Mouse (Mus musculus) c-Kit-positive CD71-positive TER-119-negative erythroid progenitor cells, embryonic 14.5 days (primary cell): Measurements from ENCODE around the gene Ilf3.
A peak's percentile ranks its signal among the peaks of the same experiment; 100 is the strongest.
"Not testable (repeated sequence)": the region's sequence is repeated elsewhere in the genome, so short reads cannot be mapped to it uniquely, and the experiment has no call there.

Experiments
- DNase-seq: peaks from one replicate; pipeline ENCODE4 v3.0.0-alpha.2; 2013; ENCODE audit warnings: low read depth

The Ilf3 gene

DNA sequence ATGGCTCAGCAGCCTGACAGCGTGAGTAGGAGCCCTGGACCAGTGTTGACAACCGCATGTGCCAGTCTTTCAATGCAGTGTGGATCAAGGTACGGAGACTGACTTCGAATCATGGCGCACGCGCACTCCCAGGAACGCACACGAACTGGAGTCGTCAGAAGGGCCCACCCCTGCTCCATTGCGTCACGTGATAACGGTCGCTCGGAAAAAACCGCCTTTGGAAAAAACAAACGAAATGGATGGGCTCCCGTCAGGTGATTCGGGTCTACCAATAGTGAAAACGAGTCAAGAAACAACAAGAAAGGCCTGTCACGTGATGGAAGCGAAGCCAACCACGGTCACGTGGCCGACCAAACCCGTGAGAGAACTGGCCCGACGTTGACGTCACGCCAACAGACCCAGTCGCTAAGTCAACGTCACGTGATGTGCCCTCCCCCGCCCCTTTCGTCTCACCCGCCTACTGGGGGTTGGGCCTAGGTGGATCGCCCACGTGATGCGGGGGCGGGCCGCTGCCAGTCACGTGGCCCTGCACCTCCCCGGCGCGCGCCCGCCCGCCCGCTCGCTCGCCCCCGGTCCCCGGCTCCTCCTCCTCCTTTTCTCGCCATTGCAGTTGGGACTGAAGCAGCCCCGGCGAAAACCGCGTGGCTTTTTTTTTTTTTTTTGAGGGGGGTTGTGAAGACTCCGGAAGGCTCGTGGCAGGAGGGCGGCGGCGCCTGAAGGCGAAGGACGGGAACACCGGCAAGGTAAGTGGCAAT, at the start of gene Ilf3:
Gene Ilf3 (plus strand): TSS at position 515 of the 755 bp plus-strand sequence.
- peak; percentile 99 for DNase-seq

DNA sequence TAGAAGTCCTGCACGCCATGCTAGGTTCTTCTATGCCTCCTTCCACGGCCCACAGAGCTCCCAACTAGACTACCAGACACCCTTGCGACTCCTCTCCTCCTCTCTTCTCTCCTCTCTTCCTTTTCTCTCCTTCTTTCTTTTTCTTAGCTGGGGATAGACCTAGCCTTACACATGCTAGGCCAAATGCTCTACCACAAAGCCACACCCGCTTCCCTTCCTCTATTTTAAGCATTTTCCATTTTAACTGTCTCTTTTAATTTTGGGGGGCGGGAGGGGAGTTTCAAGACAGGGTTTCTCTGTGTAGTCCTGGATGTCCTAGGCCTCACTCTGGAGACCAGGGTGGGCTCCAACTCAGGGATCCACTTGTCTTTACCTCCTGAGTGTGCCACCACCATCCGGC, 48.9 kb upstream of the Ilf3 start:
- DNase-seq: no peak

DNA sequence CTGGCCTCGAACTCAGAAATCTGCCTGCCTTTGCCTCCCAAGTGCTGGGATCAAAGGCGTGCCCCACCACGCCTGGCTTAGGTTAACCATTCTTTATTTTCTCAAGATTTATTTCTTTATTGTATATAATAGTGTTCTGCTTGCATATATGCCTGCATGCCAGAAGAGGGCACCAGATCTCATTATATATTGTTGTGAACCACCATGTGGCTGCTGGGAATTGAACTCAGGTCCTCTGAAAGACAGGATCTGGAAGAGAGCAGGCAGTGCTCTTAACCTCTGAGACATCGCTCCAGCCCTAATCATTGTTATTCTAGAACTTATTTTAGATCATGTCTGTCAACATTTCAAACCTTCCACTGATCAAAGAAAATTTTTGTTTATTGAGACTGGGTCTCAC, 48.2 kb upstream of the Ilf3 start:
- DNase-seq: no peak

DNA sequence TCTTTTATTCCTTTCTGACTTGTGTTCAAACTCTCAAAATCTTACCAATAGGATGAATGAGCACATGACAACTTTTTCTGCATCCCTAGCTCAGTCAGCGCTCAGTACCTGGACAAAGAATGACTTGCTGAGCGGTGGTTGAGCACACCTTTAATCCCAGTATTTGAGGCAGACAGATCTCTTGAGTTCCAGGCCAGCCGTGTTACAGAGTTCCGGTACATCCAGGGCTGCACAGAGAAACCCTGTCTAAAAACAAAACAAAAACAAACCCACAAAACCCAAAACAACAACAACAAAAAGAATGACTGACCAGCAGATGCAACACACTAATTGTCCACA, 47.4 kb upstream of the Ilf3 start:
- no peak for DNase-seq

DNA sequence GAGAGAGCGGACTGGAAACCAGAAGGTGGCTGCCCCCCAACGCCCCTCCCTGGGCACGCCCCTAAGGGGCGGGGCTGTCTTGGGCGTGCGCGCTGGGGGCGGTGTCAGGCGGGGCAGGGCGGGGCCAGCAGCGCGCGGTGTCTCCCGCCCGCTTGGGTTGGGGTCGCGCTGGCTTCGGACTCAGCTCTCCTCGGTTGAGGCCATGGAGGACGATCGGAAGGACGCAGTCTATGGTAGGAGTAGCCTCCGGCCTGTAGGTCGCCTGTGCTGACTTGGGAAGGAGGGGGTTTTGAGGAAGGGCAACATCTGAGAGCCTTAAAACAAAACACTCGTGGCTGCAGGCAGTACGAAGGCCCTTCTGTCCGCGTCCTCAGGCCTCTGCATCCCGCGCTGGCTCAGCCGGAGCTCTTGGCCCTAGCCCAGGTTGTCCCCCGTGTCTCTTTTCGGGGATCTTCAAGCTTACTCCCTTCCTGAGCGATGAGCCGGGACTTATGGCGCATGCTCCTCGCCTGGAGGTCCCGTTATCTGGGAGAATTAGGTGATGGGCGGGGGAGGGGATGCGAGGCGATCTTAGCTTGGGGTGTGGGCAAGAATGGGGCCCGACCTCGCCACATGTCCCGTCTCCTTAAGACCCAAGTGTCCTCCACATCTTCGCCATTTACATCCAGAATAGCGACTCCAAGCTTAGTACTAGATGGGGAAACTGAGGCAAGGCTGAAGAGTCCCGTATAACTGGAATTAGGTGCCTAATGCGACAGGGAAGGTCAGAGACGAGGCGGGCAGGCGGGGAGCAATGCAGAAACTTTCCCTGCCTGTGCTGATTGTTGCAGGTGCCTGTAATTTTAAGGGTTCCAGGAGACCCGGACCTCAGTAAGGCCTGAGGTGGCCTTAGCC, 46.8 kb upstream of the Ilf3 start, which contains the start of gene Slc44a2:
Gene Slc44a2 (plus strand): TSS at position 80 of the 894 bp plus-strand sequence.
- DNase-seq: peak; percentile 74

DNA sequence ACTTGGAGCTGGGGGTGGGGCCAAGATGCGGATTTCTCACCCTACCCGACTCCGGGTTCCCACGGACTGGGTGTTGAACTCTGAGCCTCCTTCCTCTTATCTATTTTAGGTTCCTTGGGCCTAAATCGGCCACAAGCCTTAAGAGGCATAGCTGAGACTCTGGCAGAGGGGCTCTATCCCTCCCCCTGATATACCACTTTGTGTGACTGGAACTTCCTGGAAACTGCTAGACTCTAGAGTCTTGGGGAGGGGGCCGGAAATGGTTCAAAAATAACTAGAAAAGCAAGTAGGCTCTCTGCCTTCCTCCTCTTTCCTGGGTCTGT, 46.2 kb upstream of the Ilf3 start:
- peak; percentile 42 for DNase-seq

DNA sequence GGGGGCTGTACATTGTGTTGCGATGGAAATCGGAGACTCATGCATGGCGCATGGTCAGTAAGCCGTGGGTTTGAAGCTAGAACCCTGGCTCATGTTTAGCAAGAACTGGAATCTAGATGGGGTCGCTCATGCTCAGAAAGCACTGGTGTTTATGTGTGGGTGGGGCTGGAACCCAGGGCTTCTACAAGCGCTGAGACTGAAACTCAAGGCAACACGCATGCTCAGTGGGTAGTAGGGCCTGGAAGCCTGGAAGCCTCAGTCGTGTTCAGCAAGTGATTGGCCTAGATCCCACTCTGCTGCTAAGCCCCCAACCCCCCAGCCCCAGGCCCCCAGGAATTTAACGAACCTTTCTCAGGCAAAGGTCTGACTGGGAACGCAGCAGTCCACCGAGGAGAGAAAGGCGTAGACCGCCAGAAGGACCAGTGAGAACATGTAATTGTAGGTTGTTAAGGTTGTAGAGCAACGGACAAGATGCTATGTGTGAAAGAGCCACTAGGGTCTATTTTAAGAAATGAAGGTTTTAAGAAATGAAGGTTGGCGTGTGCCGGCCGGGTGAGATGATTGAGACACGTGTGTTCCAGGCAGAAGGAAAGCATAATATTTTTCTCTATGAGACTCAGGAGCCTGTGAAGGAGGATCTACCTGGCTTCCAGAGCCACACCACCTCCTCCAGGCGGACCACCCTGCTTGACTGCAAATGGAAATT, 45.3 kb upstream of the Ilf3 start:
- DNase-seq: no peak

DNA sequence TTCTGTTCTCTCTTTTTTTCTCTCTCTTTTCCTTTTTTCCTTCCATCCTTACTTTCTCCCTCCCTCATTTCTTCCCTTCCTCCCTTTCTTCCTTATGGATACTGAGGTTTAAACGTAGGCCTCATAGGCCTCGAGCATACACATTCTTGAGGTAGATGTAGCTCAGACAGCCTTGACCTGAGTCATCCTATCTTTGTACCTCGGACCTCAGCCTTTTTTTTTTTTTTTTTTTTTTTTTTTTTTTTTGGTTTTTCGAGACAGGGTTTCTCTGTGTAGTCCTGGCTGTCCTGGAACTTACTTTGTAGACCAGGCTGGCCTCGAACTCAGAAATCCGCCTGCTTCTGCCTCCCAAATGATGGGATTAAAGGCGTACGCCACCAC, 44.8 kb upstream of the Ilf3 start:
- DNase-seq: not testable (repeated sequence)

DNA sequence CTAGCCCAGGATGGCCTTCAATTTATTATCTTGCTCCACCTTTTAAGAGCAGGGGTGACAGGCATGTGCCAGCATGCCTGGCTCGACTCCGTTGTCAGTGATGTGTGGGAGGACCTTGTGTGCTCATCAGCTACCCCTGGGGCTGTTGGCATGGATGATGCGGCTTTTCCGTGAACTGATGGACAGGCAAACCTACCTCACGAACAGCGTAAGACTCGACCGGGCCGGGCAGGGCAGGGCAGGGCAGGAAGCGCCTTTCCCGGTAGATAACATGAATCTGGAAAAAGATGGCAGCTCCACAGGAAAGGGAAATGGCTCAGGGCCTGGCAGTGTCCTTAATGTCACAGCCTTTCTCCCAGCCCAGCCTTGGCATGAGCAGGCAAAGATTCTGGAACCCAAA, 43.4 kb upstream of the Ilf3 start:
- no peak for DNase-seq

DNA sequence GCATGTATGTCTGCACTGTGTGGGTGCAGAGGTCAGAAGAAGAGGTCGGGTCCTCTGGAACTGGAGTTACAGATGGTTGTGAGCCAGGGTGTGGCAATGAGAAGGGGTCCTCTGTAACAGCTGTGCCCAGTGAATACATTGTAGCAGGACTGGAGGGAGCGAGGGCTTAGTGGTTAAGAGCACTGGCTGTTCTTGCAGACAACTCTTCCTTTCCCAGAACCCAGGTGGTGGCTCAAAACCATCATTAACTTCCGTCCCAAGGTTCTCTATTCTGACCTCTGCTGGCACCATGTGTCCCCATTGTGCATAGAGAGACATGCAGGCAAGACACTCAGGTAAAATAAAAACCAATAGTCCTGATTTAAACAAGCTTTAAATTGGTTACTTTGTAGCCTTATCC, 40.1 kb upstream of the Ilf3 start:
- no peak for DNase-seq

DNA sequence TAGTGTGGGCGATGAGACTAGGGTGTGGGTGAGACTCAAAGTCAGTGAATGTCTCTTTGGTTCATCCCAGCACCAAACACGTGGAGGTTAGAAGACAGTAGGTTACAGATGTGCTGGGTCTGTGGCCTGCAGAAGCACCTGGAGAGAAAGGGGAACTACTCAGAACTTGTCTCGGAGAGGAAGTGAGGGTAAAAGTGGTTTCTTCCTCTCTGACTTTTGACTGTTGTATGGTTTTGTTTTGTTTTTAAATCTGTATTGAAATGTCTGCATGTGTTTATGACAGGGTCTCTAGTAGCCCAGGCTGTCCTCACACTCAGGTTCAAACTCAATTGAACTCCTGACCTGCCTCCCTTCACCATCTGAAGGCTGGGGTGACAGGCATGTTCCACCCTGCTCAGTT, 39.6 kb upstream of the Ilf3 start:
- DNase-seq: no peak

DNA sequence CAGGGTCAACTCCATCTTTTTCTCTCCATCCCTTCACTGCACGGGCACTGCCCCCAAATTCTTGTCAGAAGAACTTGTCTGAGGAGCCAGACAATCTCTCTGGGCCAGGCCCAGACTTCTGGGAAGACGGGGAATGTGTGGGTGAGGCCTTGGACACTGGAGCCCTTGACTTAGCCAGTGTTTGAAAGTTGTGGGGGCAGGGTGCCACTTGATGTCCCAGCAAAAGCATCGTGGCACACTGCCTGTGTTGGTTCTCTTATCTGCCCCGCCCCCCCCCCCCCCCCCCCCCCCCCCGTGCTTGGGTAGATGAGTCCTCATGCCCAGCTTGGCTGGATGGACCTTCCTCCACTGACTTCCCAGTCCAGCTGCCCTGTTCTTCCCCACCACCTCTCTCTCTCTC, 38.6 kb upstream of the Ilf3 start:
- no peak for DNase-seq

DNA sequence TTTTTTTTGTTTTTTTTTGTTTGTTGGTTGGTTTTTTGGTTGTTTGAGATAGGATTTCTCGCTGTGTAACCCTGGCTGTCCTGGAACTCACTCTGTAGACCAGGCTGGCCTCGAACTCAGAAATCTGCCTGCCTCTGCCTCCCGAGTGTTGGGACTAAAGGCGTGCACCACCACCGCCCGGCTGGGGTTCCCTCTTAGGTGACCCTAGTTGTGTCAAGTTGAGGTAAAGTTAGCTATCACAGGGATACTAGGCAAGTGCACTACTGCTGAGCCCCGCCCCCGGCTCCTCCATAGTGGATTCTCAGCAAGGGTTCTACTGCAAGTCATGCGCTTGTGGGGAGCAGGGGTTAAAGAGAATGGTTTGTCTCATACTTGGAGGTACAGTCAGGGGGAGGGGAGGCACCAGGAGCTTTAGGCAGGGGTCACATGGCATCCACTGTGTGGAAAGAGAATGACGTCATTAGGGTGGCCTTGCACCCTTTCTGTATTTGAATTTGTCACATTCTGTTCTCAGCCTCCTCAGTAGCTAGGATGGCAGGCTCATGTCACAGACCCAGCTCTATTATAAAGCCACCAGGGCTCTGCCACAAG, 37.9 kb upstream of the Ilf3 start:
- no peak for DNase-seq

DNA sequence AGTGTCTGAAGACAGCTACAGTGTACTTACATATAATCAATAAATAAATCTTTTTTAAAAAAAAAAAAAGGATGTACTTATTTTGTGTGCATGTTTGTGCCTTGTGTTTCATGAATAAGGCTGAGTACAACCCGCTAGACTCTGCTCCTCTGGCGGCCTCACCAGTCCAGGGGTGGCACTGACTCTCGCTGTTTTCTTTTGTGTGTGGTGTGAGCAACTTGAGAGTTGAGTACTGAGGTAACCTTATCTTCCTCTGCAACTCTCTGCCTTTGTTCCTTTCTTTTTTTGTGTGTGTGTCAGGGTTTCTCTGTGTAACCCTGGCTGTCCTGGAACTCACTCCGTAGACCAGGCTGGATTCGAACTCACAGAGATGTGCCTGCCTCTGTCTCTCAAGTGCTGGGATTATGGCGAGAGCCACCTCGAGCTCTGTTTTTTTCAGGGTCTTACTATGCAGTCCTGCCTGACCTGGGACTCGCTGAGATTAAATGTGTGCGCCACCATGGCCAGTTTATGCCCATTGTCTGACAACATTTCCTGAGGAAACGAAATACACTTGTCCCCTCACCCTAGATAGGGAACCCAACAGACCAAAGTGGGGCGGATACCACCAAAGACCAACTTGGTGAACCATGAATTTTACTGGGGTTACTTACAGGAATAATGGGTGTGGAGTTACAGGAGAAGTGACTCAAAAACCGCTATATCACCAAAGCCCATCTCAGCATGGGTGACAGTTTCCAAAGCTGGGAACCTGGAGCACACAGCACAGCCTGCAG, 36.1 kb upstream of the Ilf3 start:
- DNase-seq: no peak

DNA sequence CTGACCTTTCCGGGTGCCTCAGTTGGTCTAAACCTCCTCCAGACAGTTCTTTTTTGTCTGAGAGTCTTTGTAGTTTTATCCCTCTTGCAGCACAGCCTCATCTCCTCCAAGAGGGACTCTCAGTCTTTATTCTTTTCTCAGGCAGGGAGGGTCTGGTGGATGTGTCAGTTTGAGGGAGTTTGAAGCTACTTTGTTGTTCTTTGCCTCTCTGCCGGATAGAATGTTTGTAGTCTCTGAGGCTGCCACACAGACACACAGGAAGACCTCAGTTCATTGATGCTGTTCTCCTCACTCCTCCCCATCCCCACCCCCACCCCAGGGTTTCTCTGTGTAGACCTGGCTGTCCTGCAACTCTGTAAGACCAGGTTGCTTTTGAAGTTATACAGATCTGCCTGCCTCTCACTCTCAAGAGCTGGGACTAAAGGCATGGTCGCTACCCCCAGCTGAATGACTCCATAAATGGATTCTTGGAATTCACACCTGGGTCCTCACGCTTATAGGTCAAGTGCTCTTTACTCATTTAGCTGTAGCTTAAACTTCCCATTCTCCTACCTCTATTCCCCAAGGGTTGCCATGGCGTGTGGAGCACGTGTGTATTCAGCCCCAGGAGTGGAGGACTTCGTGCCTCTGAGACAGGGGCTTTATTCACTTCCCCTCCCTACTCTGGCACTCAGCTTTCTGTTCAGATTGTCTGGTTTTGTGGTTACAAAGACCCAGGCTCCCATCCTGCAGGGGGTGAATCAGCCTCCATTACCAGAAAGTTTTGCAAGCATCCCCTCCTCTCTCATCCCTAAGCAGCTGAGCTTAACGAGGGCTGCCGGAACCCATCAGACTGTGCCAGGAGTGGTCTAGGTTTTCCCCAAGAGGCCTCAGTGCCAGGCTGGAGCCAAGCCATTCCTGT, 35.3 kb upstream of the Ilf3 start:
- DNase-seq: no peak

DNA sequence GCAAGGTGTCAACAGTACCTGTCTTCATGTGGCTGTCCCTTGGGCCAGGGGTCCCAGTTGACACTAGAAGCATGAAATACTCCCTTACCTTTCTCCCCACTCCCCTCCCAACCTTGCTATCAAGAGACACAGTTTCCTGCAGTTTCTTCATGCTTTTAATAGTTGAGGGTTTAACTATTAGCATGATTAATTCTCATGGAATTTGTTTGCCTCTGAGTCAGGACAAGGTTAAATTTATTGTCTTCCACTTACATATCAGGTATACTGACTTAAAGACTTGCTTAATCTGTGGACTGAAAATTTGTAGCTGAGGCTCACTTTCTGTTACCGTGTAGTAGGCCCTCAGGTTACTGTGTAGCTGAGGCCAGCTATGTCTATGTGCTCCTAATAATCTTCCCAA, 34.1 kb upstream of the Ilf3 start:
- DNase-seq: no peak

DNA sequence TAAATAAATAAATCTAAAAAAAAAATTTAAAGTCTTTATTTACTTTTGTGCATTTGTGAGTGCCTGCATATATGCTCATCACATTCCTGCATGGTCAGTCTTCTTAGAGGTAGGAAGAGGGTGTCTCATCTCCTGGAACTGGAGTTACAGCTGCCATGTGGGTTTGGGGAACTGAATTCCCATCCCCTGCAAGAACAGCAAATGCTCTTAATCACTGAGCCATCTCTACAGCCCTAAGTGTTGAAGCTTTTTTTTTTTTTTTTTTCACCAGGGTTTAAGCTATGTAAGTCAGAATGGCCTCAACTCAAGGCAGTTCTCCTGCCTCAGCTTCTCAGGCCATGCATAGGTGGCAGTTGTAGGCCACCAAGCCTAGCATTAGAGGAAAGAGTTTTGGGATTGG, 32.9 kb upstream of the Ilf3 start:
- DNase-seq: no peak

DNA sequence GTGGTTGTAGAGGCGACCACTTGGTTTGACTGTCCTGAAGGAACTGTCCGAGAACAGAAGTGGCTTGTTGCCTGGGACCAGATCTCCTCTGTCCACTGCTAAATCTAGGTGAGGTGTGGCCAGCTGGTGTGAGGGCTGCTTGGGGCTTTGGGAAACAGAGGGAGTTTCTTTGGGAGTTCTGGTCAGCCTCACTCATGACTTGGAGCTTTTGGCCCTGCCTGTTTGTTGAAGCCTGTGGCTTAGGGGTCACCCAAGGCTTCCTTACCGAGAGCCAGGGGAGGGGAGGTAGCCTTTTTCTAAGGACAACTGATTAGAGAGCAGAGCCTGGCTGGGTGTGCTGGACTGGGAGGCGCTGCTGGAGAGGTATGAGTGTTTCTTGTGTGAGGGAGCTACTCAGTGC, 32.3 kb upstream of the Ilf3 start:
- no peak for DNase-seq

DNA sequence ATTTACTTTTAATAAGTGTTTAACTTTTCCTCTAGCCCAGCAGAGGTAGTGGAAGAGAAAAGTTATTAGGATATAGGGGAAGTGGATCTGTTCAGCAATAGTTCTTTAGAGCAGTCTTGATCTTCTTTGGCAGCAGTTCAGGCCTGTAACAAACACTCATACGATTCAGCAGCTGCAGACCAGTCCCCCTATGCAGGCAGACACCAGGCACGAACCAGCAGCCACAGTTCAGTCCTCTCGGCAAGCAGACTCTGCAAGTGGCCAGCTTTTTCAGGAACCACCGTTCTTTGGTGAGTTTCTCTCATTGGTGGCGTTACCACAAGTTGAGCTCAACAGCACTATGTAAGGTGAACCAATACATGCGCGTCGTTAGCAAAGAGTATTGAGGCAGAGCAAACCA, 31.2 kb upstream of the Ilf3 start:
- DNase-seq: no peak

DNA sequence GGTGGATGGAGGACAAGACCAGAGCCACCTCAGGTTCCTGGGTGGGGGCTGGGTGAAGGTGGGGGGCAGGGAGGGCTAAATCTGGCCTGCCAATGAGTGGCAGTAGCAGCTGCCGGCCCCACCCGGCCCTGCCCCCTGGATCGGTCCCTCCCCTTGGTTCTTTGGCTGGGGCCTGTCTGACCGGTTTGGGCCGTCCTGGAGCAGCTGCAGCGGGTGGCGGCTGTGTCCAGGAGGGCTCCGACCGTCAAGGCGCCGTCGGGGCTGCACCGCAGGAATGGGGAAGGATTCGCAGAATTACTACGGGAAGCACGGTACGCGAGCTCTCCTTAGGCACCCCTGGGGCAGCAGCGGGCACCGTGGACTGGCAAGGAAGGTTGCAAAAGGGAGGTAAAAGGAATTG, 30.0 kb upstream of the Ilf3 start:
- no peak for DNase-seq

DNA sequence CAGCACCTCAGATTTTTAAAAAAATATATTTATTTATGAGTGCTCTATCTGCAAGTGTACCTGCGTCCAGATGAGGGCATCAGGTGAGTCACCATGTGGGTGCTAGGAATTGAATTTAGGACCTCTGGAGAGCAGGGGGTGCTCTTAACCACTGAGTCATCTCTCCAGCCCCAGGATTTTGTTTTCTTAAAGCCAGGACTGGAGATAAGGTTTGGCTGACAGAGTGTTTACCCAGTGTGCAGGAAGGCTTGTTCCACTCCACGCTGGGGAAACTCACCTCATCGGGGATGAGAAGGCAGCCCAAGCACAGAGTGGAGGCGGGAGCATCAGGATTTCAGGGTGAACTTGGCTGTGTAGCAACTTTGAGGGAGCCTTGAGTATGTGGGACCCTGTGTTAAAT, 27.3 kb upstream of the Ilf3 start:
- DNase-seq: no peak
